Mouse (Mus musculus) hindbrain, embryonic 15.5 days (tissue): ENCODE data around the gene Vmn1r35. TPM values are rescaled to one million over a fixed set of nuclear protein-coding genes. Genes with fewer than 3 reads are reported as not detected.
"Not testable (repeated sequence)": the region's sequence is repeated elsewhere in the genome, so short reads cannot be mapped to it uniquely, and the experiment has no call there.

Source experiments
- ATAC-seq: fragments of 200-750 bp; cut with Nextera tagmentation; 2 replicates; pipeline ENCODE4 v1.8.0; 2017; ENCODE audit warnings: low read depth, moderate number of reproducible peaks, moderate TSS enrichment; ENCODE audit not compliant: low FRiP score
- H3K27ac ChIP-seq: fragments of 300-500 bp; sonication (generic); replicated peaks from 2 replicates; pipeline ENCODE4 v1.5.1; 2015; ENCODE audit warnings: mild to moderate bottlenecking, inconsistent platforms
- H3K27me3 ChIP-seq: fragments of 300-500 bp; sonication (generic); 2 replicates; pipeline ENCODE4 v1.6.1; 2015; ENCODE audit warnings: control low read depth, inconsistent platforms
- H3K36me3 ChIP-seq: fragments of 300-500 bp; sonication (generic); 2 replicates; pipeline ENCODE4 v1.6.1; 2015; ENCODE audit warnings: control low read depth, inconsistent platforms
- H3K4me1 ChIP-seq: fragments of 300-500 bp; sonication (generic); replicated peaks from 2 replicates; pipeline ENCODE4 v1.6.1; 2015; ENCODE audit warnings: control low read depth, inconsistent platforms
- H3K4me2 ChIP-seq: fragments of 300-500 bp; sonication (generic); 2 replicates; pipeline ENCODE4 v1.6.1; 2015; ENCODE audit warnings: moderate library complexity, mild to moderate bottlenecking, inconsistent platforms
- H3K4me3 ChIP-seq: fragments of 300-500 bp; sonication (generic); 2 replicates; pipeline ENCODE4 v1.5.1; 2015; ENCODE audit warnings: mild to moderate bottlenecking, inconsistent platforms
- H3K9ac ChIP-seq: fragments of 300-500 bp; sonication (generic); 2 replicates; pipeline ENCODE4 v1.6.1; 2015; ENCODE audit warnings: inconsistent platforms
- H3K9me3 ChIP-seq: fragments of 300-500 bp; sonication (generic); 2 replicates; pipeline ENCODE4 v1.6.1; 2016; ENCODE audit warnings: control low read depth, inconsistent platforms
- WGBS: fragments of 180-500 bp; shearing (Covaris S2); methylation state at CpG from one replicate; pipeline ENCODE4 v1.1.7; 2015; 5-methylcytosine and 5-hydroxymethylcytosine counted together
- polyA plus RNA-seq: library from polyadenylated mRNA; unstranded; fragments of >200 nt; fragmentation: Nextera tagmentation; extraction: Ambion mirVana; gene quantifications from 2 replicates; pipeline ENCODE4 v1.2.1, GENCODE M21; 2015

The Vmn1r35 gene
- polyA plus RNA-seq = not detected in 2 replicates

DNA sequence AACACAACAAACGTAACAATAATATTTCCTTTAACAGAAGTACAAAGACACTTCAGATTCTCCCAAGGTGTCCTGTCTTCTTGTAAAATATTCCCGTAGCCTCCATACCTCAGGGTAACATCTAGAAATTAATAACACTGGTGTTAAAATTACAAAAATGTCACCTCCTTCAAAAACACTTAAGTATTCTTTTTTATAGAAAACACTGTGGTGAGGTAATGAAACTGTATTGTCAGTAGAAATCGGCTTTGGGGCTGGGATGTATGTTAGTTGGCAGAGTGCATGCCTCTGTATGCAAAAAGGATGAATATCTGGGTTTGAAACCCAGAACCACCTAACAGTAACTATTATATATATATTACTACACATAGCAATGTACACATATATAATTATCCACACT, at the start of gene Vmn1r35:
Gene Vmn1r35, minus strand, starts transcription at position 101 of the 400 bp plus-strand sequence.
- Histone ChIP-seq H3K4me3 (no peak within 1 kb of the TSS), H3K36me3 (no peaks in the 10 kb centered on the region), H3K9me3 (no peaks in the 10 kb centered on the region), H3K27me3 (no peaks in the 10 kb centered on the region), H3K27ac (no peak within 1 kb of the TSS), H3K4me1 (no peaks in the 10 kb centered on the region), H3K9ac (no peak within 1 kb of the TSS), H3K4me2 (no peak within 1 kb of the TSS)
- 86% methylated on average over 3 of the region's 3 CpGs for WGBS
- ATAC-seq = no peak

DNA sequence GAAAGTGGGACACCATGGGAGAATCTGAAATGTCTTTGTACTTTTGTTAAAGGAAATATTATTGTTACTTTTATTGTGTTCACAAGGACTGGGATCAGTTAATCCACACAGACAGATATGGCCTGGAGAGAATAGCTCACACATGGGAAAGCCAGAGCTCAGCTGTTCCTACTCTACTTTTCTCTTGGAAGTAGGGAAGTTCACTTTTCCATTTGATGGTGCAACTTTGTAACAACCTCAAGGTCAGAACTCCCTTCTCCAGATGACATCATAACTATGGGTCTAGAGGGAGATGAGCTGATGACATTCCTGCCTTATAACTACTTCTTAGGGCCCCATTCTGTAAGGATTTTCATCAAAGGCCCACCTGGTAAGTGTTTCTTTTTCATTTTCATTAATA, 43.4 kb upstream of the Vmn1r35 start, which contains the start of gene Vmn1r37:
Gene Vmn1r37, plus strand, starts transcription at position 301 of the 400 bp plus-strand sequence.
- not testable (repeated sequence) for H3K9ac ChIP-seq, H3K4me1 ChIP-seq, H3K9me3 ChIP-seq, H3K27me3 ChIP-seq, H3K4me2 ChIP-seq, H3K4me3 ChIP-seq, ATAC-seq, H3K36me3 ChIP-seq, H3K27ac ChIP-seq

DNA sequence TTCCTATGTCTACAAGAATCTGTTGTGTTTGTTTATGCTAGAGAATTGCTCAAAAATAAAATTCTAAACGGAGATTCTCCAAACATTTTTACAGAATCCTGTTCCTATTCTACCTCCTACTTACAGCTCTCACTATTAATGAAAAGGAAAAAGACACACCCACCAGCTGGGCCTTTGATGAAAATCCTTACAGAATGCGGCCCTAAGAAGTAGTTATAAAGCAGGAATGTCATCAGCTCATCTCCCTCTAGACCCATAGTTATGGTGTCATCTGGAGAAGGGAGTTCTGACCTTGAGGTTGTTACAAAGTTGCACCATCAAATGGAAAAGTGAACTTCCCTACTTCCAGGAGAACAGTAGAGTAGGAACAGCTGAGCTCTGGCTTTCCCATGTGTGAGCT, 33.4 kb upstream of the Vmn1r35 start, which contains the start of gene Vmn1r36:
Gene Vmn1r36, minus strand, starts transcription at position 101 of the 400 bp plus-strand sequence.
- ATAC-seq, H3K4me3 ChIP-seq, H3K9me3 ChIP-seq, H3K9ac ChIP-seq, H3K36me3 ChIP-seq, H3K27ac ChIP-seq, H3K4me2 ChIP-seq, H3K27me3 ChIP-seq, H3K4me1 ChIP-seq: not testable (repeated sequence)
- WGBS = 83% methylated on average over 2 of the region's 2 CpGs

DNA sequence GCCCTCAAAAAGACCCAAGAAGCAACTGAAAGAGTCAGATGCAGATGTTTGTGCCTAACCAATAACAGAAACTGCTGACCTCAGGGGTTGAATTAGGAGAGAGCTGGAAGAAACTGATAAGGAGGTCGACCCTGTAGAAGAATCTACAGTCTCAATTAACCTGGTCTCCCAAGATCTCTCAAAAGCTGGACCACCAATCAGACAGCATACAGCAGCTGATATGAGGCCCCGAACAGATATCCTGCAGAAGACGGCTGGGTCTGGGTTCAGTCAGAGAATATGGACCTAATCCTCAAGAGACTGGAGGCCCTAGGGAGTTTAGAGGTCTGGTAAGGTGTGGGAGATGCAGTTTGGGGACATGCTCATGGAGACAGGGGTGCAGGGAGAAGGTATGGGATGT, 28.1 kb upstream of the Vmn1r35 start:
- WGBS = 79% methylated on average over 3 of the region's 3 CpGs
- H3K36me3 ChIP-seq = no peaks in the 10 kb centered on the region
- H3K4me3 ChIP-seq = no peak overlapping the region
- H3K9me3 ChIP-seq = no peaks in the 10 kb centered on the region
- H3K27ac ChIP-seq = no peak overlapping the region
- H3K27me3 ChIP-seq = no peaks in the 10 kb centered on the region
- no peaks in the 10 kb centered on the region for H3K4me1 ChIP-seq
- H3K4me2 ChIP-seq = no peak overlapping the region
- H3K9ac ChIP-seq = no peak overlapping the region
- ATAC-seq = 0 out of 2 replicates have a peak, but pooled peaks have one; percentile 34

DNA sequence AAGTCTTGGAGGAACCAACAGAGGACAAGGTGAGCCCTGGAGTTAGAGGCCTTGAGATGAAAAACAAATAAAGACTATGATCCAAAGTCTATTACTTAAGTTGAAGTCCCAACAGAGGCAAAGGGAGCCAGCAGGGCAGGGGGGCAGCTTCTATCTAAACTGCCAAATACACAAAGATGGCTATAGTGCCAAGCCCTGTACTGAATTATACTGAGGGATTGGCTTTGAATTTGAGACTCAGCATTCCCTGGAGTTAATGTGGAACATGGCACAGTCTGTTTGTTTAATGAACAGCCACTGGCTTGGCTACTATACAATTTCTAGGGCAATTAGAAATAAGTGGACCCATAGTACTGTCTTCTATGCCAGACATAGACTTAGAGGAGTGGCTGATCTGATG, 23.2 kb upstream of the Vmn1r35 start:
- H3K4me2 ChIP-seq = no peak overlapping the region
- ATAC-seq = no peak
- no peak overlapping the region for H3K9ac ChIP-seq
- H3K4me1 ChIP-seq = no peaks in the 10 kb centered on the region
- no peaks in the 10 kb centered on the region for H3K9me3 ChIP-seq
- no peak overlapping the region for H3K27ac ChIP-seq
- no peaks in the 10 kb centered on the region for H3K36me3 ChIP-seq
- no peaks in the 10 kb centered on the region for H3K27me3 ChIP-seq
- H3K4me3 ChIP-seq = no peak overlapping the region

DNA sequence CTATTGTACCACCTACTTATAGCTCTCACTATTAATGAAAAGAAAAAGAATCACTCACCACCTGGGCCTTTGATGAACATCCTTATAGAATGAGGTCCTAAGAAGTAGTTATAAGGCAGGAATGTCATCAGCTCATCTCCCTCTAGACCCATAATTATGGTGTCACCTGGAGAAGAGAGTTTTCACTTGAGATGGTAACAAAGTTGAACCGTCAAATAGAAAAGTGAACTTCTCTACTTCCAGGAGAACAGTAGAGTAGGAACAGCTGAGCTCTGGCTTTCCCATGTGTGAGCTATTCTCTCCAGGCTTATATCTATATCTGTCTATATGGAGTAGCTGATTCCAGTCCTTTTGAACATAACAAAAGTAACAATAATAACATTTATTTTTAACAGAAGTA, 41.9 kb downstream of the Vmn1r35 start, which contains the start of gene Vmn1r34:
Gene Vmn1r34, minus strand, starts transcription at position 101 of the 400 bp plus-strand sequence.
- H3K4me3 ChIP-seq = no peak within 1 kb of the TSS
- H3K9ac ChIP-seq = no peak within 1 kb of the TSS
- ATAC-seq = no peak
- H3K36me3 ChIP-seq = no peaks in the 10 kb centered on the region
- no peaks in the 10 kb centered on the region for H3K27me3 ChIP-seq
- WGBS = 98% methylated on average over 1 of the region's 1 CpGs
- no peak within 1 kb of the TSS for H3K27ac ChIP-seq
- no peaks in the 10 kb centered on the region for H3K9me3 ChIP-seq
- H3K4me1 ChIP-seq = no peaks in the 10 kb centered on the region
- no peak within 1 kb of the TSS for H3K4me2 ChIP-seq

Other genes starting within 250 kb of the Vmn1r35 start
- gene Mad2l1, start 150.5 kb downstream of the Vmn1r35 start, polyA plus RNA-seq = 20.3 and 24.9 TPM in 2 replicates
- gene Vmn1r32, start 125.8 kb downstream of the Vmn1r35 start, polyA plus RNA-seq = not detected in 2 replicates
- gene Vmn1r33, start 67.6 kb downstream of the Vmn1r35 start, polyA plus RNA-seq = not detected in 2 replicates
- gene Vmn1r34, start 42.0 kb downstream of the Vmn1r35 start, polyA plus RNA-seq = not detected in 2 replicates
- gene Vmn1r36, start 33.3 kb upstream of the Vmn1r35 start, polyA plus RNA-seq = not detected in 2 replicates
- not detected in 2 replicates for gene Vmn1r37, start 43.5 kb upstream of the Vmn1r35 start, polyA plus RNA-seq
- gene Vmn1r38, start 96.7 kb upstream of the Vmn1r35 start, polyA plus RNA-seq = not detected in 2 replicates
- not detected in 2 replicates for gene Vmn1r39, start 124.7 kb upstream of the Vmn1r35 start, polyA plus RNA-seq
- gene Gng12, start 210.5 kb upstream of the Vmn1r35 start, polyA plus RNA-seq = 55.1 and 56.5 TPM in 2 replicates